Mouse (Mus musculus) induced T-regulatory cell, adult 2 months (primary cell): ENCODE data around the gene Kif2a.
A peak's percentile ranks its signal among the peaks of the same experiment; 100 is the strongest.
"Not testable (repeated sequence)": the region's sequence is repeated elsewhere in the genome, so short reads cannot be mapped to it uniquely, and the experiment has no call there.

Experiments
- DNase-seq: peaks from one replicate; pipeline ENCODE4 v3.0.0-alpha.2; 2012; ENCODE audit warnings: low read depth

Gene Kif2a

GRCm38 (mm10) chr13:107022266-107023171, 593 bp upstream of the Kif2a start:
- peak; percentile 88 for DNase-seq

- DNase-seq, result peak; percentile 18
Measured at GRCm38 (mm10) chr13:107019443-107019842, 2.5 kb downstream of the Kif2a start.

GRCm38 (mm10) chr13:107013926-107014325, 8.0 kb downstream of the Kif2a start:
- DNase-seq, result no peak

GRCm38 (mm10) chr13:107011618-107012017, 10.3 kb downstream of the Kif2a start:
- DNase-seq, result no peak

- no peak for DNase-seq
Measured at GRCm38 (mm10) chr13:107008174-107008573, 13.8 kb downstream of the Kif2a start.

GRCm38 (mm10) chr13:107003211-107003610, 18.7 kb downstream of the Kif2a start:
- DNase-seq, result no peak

- peak; percentile 58 for DNase-seq
Measured at GRCm38 (mm10) chr13:106998671-106999070, 23.3 kb downstream of the Kif2a start.

- no peak for DNase-seq
Measured at GRCm38 (mm10) chr13:106998026-106998425, 23.9 kb downstream of the Kif2a start.

GRCm38 (mm10) chr13:106997557-106997956, 24.4 kb downstream of the Kif2a start:
- DNase-seq, result not testable (repeated sequence)

- no peak for DNase-seq
Measured at GRCm38 (mm10) chr13:106996891-106997290, 25.0 kb downstream of the Kif2a start.

- DNase-seq, result no peak
Measured at GRCm38 (mm10) chr13:106961496-106961895, 60.4 kb downstream of the Kif2a start.

GRCm38 (mm10) chr13:106960557-106960956, 61.4 kb downstream of the Kif2a start:
- DNase-seq, result no peak

GRCm38 (mm10) chr13:106958286-106958685, 63.6 kb downstream of the Kif2a start:
- no peak for DNase-seq

- no peak for DNase-seq
Measured at GRCm38 (mm10) chr13:106957554-106957953, 64.4 kb downstream of the Kif2a start.

- DNase-seq, result no peak
Measured at GRCm38 (mm10) chr13:106954880-106955279, 67.0 kb downstream of the Kif2a start.

- DNase-seq, result peak; percentile 12
Measured at GRCm38 (mm10) chr13:106947583-106947982, 74.3 kb downstream of the Kif2a start.

GRCm38 (mm10) chr13:106946594-106947540, 75.1 kb downstream of the Kif2a start, which contains the start of gene Dimt1:
TSS of gene Dimt1 (plus strand) at chr13:106947127.
- DNase-seq, result peak; percentile 95

GRCm38 (mm10) chr13:106945518-106945917, 76.4 kb downstream of the Kif2a start:
- no peak for DNase-seq

- DNase-seq, result no peak
Measured at GRCm38 (mm10) chr13:106942721-106943120, 79.2 kb downstream of the Kif2a start.

- peak; percentile 56 for DNase-seq
Measured at GRCm38 (mm10) chr13:106941211-106941976, 80.5 kb downstream of the Kif2a start.

- no peak for DNase-seq
Measured at GRCm38 (mm10) chr13:106937138-106937472, 84.8 kb downstream of the Kif2a start.
